Mouse (Mus musculus): ENCODE results near the gene Gm20388.

GRCm38 (mm10) chr8:120779106-120779505, 868.5 kb downstream of the Gm20388 start:
- TF ChIP-seq CTCF (IDR thresholded peaks at IDR 0.05; ENCODE audit: insufficient read depth, low read depth, low read length) (no peak), POLR2A (IDR thresholded peaks at IDR 0.05; ENCODE audit: insufficient read depth, low read depth, low read length) (no peak)

Measured in olfactory bulb, adult 2 months (tissue).